Mouse (Mus musculus): ENCODE results near the gene Pnlip.

- TF ChIP-seq USF1 (IDR thresholded peaks at IDR 0.05; ENCODE audit: low read depth) (no peak), CTCF (IDR thresholded peaks at IDR 0.05; ENCODE audit: control insufficient read depth, insufficient read depth, insufficient read length) (no peak)
Measured at GRCm38 (mm10) chr19:58627406-58628337, 24.6 kb upstream of the Pnlip start.
